Mouse (Mus musculus): ENCODE data around the gene Ccr1l1. TPM values are rescaled to one million over a fixed set of nuclear protein-coding genes. Genes with fewer than 3 reads are reported as not detected.
A peak's percentile ranks its signal among the peaks of the same experiment; 100 is the strongest.
"Not testable (repeated sequence)": the region's sequence is repeated elsewhere in the genome, so short reads cannot be mapped to it uniquely, and the experiment has no call there.

The Ccr1l1 gene
- not detected for total RNA-seq (2021)
- long read RNA-seq: 0 reads

DNA sequence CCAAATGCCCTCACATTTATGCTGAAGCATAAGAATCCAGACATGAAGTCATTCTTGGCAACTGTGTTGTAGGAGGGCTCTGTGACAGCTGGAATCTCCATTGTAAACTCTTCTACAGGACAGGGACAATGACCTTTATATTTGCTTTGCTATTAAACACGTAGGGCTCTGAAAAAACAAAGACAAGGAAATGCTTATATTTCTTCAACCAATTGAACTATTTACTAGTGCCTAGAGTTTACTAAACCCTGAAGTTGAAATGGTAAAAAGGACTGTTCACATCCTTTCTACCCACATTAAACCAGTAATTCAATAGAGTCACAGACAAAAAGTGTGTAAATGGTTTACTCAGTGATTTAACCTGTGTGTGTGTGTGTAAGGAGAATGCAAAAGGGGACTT lies at the start of gene Ccr1l1:
Ccr1l1 (minus strand) TSS at position 101 of the 400 bp plus-strand sequence.
- DNase-seq (ENCODE audit: low spot score in 2 of 2): no peak

DNA sequence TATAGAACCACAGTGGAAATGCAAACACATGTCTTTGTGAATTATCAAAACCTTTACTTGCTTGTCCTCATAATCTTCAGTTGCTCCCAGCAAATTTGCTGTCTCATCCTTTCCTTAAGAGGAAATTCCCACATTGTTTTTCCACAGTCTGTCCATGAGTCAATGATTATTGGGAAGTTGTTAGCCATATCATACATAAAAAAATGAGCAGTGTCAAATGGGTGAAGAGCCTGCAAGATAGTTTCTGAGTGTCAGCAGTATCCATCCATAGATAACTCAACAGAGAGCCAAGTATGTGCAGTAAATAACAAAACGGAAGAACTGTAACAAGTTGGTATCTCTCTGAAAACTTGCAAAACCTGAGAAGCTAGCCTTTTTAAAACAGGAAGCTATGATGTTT lies 43.5 kb upstream of the Ccr1l1 start, which contains the start of gene Ccr3:
Ccr3 (plus strand) TSS at position 301 of the 400 bp plus-strand sequence.
- no peak for DNase-seq (ENCODE audit: low spot score in 2 of 2)

DNA sequence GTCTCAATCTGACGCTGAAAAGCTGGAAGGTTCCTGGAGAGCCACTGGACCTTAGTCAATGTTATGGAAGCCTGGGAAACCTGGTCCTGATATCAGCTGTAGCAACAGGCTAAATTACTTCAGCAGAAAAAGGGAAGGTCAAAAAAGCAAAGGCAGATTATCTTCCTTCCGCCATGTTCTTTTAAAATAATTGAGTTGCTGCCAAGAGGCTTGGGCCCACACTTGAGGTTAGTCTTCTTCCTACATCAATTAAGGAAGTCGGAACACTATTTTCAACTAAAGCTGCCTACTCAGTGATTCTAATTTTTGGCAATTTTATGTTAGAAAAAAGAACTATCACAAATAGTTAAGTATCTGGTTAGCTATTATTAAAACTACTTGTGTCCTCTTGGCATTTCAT lies 41.7 kb upstream of the Ccr1l1 start:
- no peak for DNase-seq (ENCODE audit: low spot score in 2 of 2)

DNA sequence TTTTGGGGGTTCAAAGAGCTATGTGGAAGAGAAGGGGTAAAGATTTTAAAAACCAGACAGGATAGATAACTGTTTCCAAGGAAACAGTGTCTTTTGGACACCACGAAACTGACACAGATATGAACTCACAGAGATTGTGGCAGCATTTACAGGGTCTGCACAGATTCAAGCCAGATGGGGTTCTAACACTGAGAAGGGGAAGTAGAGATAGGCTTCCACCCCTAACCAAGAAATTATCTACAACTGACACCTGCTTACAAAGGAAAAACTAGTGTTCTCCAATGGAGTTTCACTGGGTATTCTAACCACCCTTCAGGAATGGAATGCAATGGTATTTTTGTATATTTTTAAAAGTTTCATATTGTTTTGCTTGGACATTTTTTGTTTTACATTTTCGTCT lies 37.8 kb upstream of the Ccr1l1 start:
- no peak for DNase-seq (ENCODE audit: low spot score in 2 of 2)

DNA sequence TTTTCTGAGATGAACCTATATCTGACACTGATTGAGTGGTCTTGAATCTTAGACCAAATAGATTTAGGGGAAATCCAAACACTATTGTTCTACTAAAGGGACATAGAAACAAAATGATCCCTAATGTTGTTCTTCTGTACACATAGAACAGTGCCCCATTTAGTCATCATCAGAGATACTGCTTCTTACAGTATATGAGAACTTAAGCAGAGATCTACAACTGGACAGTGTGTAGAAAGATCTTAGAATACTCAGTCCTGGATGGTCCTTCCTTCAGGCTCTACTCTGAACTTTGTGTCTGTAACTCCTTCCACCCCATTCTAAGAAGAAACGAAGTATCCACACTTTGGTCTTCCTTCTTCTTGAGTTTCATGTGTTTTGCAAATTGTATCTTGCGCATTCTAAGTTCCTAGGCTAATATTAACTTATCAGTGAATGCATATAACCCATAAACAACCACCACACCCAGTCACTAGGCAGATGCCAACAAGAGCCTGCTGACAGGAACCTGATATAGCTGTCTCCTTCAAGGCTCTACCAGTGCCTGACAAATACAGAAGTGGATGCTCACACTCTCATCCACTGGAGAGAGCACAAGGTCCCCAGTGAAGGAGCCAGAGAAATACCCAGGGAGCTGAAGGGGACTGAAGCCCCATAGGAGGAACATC lies 36.9 kb upstream of the Ccr1l1 start:
- DNase-seq (ENCODE audit: low spot score in 2 of 2): no peak

DNA sequence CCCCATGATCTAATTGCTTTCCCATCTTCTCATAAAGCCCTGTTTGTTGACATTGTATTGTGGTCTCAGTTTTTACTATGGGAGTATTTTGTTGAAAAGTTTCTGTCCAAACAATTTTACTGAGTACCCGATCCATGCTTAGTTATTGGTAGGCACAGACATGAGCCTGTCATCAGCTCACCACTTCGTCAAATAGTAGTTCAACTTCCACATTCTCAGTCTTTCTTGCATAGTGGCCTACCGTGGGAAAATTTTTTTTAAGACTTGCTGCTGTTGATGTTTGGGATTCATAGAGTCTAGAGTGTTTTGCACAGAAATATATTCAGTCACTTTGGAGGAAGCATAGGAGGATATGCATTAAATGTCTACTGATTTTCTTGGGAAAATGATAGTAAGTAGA lies 35.1 kb upstream of the Ccr1l1 start:
- DNase-seq (ENCODE audit: low spot score in 2 of 2): no peak

DNA sequence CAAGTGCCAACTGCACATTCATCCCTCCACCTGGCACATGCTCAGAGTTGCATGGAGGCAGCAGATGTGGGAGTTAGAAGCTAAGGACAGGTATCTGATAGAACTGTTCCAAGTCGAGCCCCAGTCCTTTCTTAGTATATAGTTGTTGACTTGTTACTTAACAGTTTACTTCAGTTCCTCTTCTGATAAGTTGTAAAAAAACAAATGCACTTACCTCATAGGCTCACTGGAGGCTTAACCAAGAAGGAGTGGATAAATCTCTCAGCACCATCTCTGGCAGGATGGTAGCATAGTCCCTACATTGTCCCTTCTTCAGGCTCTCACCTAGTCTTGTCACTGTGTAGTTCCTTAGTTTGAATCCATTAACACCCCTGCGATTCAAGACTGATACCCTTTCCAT lies 34.5 kb upstream of the Ccr1l1 start:
- DNase-seq (ENCODE audit: low spot score in 2 of 2): no peak

DNA sequence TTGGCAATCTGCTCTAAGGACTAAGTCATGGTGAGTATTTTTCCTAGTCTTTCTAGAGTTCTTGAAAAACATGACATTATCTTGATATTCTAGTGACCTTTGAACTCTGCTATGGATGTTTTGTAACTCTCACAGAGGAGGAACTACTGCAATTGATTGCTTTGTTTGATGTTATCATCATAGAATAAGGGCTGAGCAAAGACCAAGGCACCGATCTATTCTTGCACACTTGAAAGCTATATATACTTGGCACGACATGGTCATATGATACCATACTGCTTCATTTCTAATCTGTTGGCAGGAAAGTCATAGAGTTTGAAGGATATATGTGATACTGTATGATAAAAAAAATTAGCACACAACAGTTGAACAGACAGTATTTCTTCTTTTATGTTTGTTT lies 21.6 kb upstream of the Ccr1l1 start:
- no peak for DNase-seq (ENCODE audit: low spot score in 2 of 2)

DNA sequence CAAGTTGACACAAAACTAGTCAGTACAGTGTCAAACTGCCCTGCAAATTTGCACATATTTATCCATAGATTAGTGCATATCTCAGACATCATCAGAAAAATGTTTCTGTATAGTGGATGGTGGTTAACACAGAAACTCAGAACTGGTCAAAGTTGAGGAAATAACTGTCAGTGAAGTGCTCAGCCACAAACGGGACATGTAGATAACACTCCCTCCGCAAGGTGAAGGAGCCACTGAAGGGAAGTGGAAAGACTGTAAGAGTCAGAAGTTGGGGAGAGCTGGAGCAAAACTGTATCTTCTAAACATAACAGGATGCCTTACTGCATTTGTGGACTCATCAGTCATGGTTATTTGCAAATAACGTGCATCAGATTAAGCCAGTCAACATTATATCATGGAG lies 19.5 kb upstream of the Ccr1l1 start:
- no peak for DNase-seq (ENCODE audit: low spot score in 2 of 2)

DNA sequence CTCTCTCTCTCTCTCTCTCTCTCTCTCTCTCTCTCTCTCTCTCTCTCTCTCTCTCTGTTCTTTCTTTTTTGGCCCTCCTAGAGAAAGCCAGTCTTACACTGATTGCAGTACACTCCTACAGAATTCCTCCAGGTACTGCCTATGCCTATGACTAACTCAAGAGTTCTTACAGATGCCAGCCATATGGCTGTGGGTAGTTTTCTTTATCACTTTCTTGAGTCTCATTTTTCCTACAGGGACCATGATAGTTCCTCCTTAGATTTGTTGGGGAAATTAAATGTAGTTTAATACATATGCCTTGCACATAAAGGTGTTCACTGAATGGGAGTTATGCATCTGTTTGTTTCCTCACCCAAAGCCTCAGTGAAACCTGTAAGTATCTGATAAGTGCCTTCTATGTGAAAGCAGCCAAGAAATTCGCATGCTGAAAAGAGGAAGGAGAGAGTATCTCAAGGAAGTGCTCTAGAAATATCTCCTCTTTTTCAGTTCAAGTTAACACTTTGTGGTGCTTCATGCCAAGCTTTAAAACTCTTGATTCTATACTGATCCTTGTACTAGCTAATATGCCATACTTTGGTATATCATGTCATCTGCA lies 13.2 kb upstream of the Ccr1l1 start:
- peak in 1 of 2 experiments; percentile 4 for DNase-seq (ENCODE audit: low spot score in 2 of 2)

DNA sequence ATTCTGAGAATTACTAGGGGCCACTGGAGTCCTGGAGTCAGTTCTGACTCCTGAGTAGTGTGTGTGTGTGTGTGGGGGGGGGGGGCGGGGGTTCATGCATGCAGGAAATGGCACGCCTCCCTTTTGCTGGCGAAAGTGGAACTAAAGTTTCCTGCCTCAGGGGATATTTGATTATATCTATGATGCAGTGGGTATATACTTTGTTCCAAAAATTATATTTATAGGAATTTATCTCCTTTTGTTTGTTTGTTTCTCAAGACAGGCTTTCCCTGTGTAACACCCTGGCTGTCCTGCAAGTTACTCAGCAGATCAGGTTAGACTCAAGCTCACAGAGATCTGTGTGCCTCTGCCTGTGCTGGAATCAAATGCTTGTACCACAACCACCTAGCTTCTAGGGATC lies 11.5 kb upstream of the Ccr1l1 start:
- DNase-seq (ENCODE audit: low spot score in 2 of 2): no peak

DNA sequence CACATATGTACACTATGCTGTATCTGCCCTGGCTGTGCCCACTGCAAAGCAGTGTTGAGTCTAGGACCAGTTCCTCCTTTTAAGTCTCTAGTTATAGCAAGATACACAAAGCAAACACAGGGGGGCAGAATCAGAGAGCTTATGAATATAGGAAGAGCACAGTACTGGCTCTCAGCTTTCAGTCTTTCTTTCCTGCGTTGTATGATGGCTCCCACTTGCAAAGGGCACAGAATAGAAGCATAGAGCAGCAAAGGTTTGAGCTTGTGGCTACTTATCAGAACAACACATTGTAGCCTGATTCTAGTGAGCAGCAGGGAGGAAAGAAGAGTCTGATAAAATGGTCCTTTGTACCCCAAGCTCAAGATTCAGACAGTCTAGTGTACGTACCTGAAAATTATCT lies 8.0 kb upstream of the Ccr1l1 start:
- DNase-seq (ENCODE audit: low spot score in 2 of 2): peak in 1 of 2 experiments; percentile 7

DNA sequence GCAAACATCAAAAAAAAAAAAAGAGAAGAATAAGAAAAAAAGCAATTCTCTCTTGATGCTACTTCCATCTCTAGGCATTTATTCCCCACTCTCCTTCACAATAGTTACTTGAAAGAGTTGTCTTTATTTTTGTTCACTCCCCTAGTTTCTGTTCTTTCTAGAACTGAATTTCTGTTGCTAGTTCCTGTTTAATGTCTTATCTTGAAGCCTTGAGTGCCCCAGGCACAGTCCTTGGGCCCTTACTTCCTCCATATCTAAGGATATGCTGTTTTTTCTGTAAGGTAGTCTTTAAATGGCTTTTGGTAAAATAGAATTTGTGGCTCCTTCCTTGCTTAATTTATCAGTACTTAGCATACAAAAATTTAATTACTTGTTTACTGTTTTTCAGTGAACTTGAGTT lies 6.7 kb upstream of the Ccr1l1 start:
- DNase-seq (ENCODE audit: low spot score in 2 of 2): no peak

DNA sequence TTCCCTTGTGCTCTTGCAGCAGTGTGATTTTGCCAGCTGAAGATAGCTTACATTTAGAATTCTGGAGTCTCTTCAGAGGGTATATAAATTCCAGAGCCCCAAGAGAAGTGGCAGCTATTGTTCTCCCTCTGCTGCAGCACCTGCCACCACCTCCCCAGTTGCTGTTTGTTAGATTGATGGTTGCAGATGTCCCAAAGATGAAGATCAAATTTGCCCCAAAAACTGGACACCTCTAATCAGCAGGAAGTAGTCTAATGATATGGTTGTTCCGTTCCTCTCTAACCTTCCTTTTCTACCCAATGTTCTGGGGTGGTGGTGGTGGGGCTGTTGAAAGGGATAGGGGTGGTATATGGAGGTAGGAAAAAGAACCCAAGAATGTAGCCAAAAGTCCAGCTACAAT lies 4.5 kb upstream of the Ccr1l1 start:
- no peak for DNase-seq (ENCODE audit: low spot score in 2 of 2)

DNA sequence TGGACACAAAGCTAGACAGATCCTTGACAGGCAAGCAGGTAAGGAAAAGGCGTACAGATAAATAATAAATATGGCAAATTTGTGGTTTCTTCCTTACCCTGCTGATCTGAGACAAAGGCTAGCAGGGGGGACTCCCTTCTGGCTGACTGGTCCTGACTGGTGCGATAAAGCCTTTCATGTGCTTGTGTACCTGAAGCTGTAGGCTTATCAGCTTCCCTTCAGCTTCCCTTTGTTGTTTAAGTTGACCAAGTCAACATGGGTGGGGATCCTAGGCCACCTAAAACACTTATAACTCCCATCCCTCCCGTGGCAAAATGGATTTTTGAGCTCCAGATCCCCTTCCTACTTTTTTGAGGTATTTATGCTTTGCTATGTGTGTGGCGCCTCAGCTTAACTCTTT lies 3.7 kb upstream of the Ccr1l1 start:
- no peak for DNase-seq (ENCODE audit: low spot score in 2 of 2)

DNA sequence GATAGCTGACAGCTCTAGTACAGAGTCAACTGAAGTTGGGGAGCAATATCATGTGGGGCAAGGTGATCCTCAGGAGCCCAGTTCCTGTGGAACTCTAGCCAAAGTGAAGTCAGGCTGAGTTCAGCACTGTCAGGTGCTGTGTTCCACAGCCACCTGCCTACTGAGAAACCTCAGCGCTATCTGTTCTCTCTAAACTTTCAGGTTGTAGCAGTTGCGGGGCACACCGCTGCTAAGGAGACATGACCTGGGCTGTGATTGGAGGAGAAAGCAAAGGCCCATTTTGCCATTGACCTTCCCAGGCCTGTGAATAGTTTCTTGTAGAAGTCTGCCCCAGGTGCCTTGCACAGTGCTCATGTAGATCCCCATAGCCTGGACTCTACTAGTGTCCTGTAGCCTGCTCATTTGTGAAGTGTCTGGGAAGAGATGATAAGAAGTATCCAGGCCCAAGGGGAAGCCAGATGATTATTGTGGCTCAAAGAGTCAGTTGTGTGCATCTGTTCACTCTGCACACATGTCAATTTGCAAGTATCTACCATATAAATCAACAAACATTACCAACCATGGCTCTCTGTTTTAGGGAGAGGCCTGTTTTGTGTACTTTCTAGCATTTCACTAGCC lies 2.8 kb upstream of the Ccr1l1 start:
- DNase-seq (ENCODE audit: low spot score in 2 of 2): not testable (repeated sequence)

DNA sequence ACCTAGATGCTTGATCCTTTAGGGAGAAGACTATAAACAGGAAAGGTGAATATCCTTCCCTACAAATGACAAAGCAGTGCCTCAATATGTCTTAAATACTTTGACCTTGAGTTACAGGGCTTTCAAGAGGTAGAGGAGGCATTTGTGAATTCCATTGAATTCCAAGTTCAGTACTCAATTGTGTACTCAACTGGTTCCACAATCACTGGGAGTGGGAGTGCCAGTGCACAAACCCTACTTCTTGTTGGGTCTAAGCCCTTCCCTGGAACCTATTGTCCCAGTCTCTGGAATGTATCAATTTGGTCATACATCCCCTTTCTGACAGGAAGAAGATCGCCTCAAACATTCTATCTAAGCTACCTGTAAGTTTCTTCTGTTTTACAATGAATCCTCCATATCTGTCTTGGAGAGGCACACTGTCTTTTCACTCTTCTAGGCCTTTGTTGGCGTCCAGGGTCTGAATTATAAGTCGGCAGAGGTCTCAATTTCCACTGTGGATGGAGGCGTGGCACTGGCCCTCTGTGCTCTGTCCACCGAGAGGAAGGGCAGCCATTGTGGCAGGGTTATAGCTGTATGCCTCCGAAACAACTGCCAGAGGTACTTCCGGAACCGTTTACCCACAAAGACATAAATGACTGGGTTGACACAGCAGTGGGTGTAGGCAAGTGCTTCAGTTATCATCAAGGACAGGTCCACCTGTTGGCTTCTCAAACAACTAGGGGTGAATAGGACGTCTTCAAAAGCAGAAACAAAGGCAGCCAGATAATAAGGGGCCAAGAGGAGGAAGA lies 1.1 kb downstream of the Ccr1l1 start:
- DNase-seq (ENCODE audit: low spot score in 2 of 2): no peak

DNA sequence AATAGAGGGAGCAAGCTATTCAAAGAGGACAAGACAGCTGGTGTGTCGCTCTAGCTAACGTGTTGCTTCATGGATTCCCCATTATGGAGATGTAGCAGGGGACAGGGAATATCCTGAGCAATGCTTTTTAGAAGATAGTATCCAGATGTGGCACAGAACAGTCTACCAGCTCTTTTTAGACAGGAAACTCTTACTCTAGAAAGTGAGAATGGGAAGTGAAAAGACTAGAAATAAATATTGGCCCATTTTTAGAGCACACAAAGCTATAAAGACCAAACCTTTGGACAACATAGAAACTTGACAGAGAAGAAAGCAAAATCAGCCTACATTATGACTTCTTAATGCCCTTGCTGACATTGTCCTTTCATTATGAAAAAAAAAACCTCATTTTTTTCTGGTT lies 2.6 kb downstream of the Ccr1l1 start:
- DNase-seq (ENCODE audit: low spot score in 2 of 2): no peak

DNA sequence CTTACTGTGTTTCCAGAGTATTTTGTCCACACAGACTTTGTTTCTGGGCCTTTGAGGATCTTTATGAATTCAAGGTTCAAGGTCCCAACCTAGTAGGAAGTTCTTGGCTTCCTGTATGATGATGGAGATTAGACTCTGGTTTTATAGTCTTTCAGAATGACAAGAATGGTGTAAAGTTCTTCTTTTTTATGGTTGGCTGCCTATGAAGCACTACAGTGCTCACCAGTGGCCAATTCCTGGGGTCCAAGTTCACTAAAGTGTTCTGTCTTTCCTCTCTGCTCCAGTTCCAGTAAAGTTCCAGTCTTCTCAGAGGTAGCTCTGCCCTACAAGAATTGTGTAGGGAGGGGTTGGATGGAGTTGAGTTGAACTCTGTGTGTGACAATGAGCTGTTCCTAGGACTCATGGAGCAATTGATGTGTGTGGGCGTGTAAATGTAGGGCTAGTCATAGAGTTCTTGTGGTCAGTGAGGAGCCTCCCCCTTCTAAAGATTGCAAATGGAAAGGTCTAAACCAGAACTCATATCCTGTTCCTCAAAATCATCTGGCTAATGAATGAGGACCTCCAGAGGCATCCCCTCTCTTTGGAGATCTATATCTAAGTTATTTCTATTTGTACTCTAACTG lies 9.8 kb downstream of the Ccr1l1 start, which contains the start of gene Ccr1:
Ccr1 (minus strand) TSS at position 403 of the 623 bp plus-strand sequence.
- no peak for DNase-seq (ENCODE audit: low spot score in 2 of 2)

DNA sequence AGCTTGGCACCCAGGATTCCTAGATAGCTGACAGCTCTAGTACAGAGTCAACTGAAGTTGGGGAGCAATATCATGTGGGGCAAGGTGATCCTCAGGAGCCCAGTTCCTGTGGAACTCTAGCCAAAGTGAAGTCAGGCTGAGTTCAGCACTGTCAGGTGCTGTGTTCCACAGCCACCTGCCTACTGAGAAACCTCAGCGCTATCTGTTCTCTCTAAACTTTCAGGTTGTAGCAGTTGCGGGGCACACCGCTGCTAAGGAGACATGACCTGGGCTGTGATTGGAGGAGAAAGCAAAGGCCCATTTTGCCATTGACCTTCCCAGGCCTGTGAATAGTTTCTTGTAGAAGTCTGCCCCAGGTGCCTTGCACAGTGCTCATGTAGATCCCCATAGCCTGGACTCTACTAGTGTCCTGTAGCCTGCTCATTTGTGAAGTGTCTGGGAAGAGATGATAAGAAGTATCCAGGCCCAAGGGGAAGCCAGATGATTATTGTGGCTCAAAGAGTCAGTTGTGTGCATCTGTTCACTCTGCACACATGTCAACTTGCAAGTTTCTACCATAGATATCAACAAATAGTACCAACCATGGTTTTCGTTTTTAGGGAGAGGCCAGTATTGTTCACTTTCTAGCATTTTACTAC lies 11.2 kb downstream of the Ccr1l1 start:
- not testable (repeated sequence) for DNase-seq (ENCODE audit: low spot score in 2 of 2)

DNA sequence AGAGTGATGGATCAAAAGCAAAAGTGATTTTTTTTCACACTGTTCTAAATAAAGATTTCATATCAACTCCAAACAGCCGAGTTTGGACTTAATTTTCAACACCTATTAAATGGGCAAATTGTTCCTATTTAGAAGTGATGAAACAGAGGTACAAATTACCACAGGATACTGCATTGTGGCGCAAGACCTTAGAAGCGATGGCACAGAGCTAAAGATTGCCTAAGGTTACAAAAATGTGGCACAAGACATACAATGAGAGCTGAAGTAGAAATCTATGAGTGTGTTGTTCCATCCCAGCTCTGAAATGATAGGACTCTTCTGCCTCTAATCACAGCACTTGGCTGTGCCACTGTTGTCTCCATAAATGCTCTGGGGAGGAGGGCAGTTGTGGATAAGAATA lies 13.4 kb downstream of the Ccr1l1 start:
- no peak for DNase-seq (ENCODE audit: low spot score in 2 of 2)

Data from layer of hippocampus, adult 18-20 months (tissue).